Mouse (Mus musculus) E14TG2a.4 (cell line): ENCODE results near the gene Ubap1.

ENCODE experiments used
- CTCF ChIP-seq: conservative IDR thresholded peaks from 2 replicates; pipeline ENCODE4 v1.5.1; 2014; ENCODE audit warnings: low read length
- NANOG ChIP-seq: IDR thresholded peaks from 2 replicates; pipeline ENCODE4 v1.6.1; 2014; ENCODE audit warnings: borderline replicate concordance, low read length, mixed read lengths
- POU5F1 ChIP-seq: IDR thresholded peaks from 2 replicates; pipeline ENCODE4 v1.6.1; 2014; ENCODE audit warnings: low read length, borderline replicate concordance

DNA sequence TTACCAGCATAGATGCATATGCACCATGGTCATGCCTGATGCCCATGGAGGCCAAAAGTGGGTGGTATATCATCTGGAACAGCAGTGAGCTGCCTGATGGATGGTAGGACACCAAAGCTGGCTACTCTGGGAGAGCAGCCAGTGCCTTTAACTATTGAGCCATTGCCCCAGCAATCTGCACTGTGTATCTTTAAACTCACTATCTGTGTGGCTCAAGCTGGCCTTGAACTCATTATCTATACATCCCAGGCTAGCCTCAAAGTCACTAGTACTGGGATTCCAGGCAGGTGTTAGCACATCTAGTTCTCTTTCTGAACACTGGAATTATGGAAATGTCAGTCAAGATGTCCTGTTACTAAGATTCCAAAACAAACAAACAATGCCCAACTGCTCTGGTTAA, 12.2 kb upstream of the Ubap1 start:
- TF ChIP-seq CTCF: no peak
- TF ChIP-seq NANOG: no peak
- TF ChIP-seq POU5F1: no peak
